Mouse (Mus musculus) cortical plate, adult 2 months (tissue): Measurements from ENCODE around the gene Tshr.

Experiments used
- CTCF ChIP-seq: fragments of 200-500 bp; IDR thresholded peaks from 2 replicates; pipeline ENCODE4 v1.5.1; 2011; ENCODE audit warnings: mild to moderate bottlenecking, control low read depth, low read length; ENCODE audit not compliant: insufficient read depth; ENCODE audit errors: extremely low read depth
- POLR2A ChIP-seq: fragments of 200-500 bp; IDR thresholded peaks from 2 replicates; pipeline ENCODE4 v1.6.1; 2011; ENCODE audit warnings: mild to moderate bottlenecking, low read length, control low read depth; ENCODE audit not compliant: insufficient read depth; ENCODE audit errors: extremely low read depth

DNA sequence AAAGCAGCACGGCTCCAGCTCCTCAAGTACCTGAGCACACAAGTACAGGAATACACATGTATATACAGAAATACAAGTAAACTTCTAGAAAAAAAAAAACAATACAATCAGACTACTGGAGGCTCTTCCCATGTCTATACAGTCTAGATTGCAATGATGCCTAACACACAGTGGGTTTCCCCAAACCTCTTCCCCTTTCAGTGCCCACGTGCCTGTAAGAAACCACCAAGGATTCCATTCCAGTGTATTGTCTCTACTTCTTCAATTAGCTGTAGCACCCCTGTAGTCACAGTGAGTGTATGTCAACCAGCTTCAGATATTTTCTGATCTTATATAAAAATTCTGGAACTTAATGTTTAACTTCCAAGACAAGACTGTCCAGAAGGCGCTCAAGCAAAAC lies 207.8 kb downstream of the Tshr start:
- TF ChIP-seq CTCF (no peak), POLR2A (no peak)
